Mouse (Mus musculus): ENCODE data around the gene Tspan11.

- no peak for TF ChIP-seq TBP (conservative IDR thresholded peaks at IDR 0.05; ENCODE audit: low read depth, low read length)
- no peak for TF ChIP-seq CTCF (conservative IDR thresholded peaks at IDR 0.05 in 1 of 2, IDR thresholded peaks at IDR 0.05 in 1 of 2; ENCODE audit: low read depth in 2 of 2, low read length in 2 of 2)
- no peak for TF ChIP-seq MAX (IDR thresholded peaks at IDR 0.05; ENCODE audit: low read length)
- TF ChIP-seq BHLHE40 (IDR thresholded peaks at IDR 0.05; ENCODE audit: low read depth, low read length): no peak
Measured at GRCm38 (mm10) chr6:127979831-127980230, 92.4 kb downstream of the Tspan11 start.

Data from CH12.LX (cell line).